Mouse (Mus musculus) limb, embryonic 11.5 days (tissue): ENCODE measurements around the gene Slc15a1. TPM values are rescaled to one million over a fixed set of nuclear protein-coding genes. Genes with fewer than 3 reads are reported as not detected.
A peak's percentile ranks its signal among the peaks of the same experiment; 100 is the strongest.

Experiments
- ATAC-seq: fragments of 200-750 bp; cut with Nextera tagmentation; 2 replicates; pipeline ENCODE4 v1.8.0; 2017; ENCODE audit warnings: low read depth; ENCODE audit not compliant: insufficient number of reproducible peaks, low FRiP score, low TSS enrichment
- DNase-seq: peaks from one replicate; pipeline ENCODE4 v3.0.0-alpha.2; 2015; ENCODE audit warnings: low spot score
- H3K27ac ChIP-seq: fragments of 300-500 bp; sonication (generic); replicated peaks from 2 replicates; pipeline ENCODE4 v1.5.1; 2014; ENCODE audit warnings: low read depth, mild to moderate bottlenecking, low read length
- H3K27me3 ChIP-seq: fragments of 300-500 bp; sonication (generic); 2 replicates; pipeline ENCODE4 v1.6.1; 2014; ENCODE audit warnings: mild to moderate bottlenecking, low read length, mixed read lengths; ENCODE audit not compliant: control insufficient read depth, insufficient read depth
- H3K36me3 ChIP-seq: fragments of 300-500 bp; sonication (generic); 2 replicates; pipeline ENCODE4 v1.6.1; 2014; ENCODE audit warnings: mild to moderate bottlenecking, low read length, moderate library complexity, mixed read lengths; ENCODE audit not compliant: control insufficient read depth, insufficient read depth
- H3K4me1 ChIP-seq: fragments of 300-500 bp; sonication (generic); 2 replicates; pipeline ENCODE4 v1.6.1; 2014; ENCODE audit warnings: low read length, mixed read lengths; ENCODE audit not compliant: control insufficient read depth, insufficient read depth
- H3K4me2 ChIP-seq: fragments of 300-500 bp; sonication (generic); 2 replicates; pipeline ENCODE4 v1.6.1; 2014; ENCODE audit warnings: low read depth, mild to moderate bottlenecking, moderate library complexity; ENCODE audit not compliant: severe bottlenecking
- H3K4me3 ChIP-seq: fragments of 300-500 bp; sonication (generic); 2 replicates; pipeline ENCODE4 v1.5.1; 2014; ENCODE audit warnings: low read depth, low read length
- H3K9ac ChIP-seq: fragments of 300-500 bp; sonication (generic); 2 replicates; pipeline ENCODE4 v1.6.1; 2014; ENCODE audit warnings: mild to moderate bottlenecking, low read length
- H3K9me3 ChIP-seq: fragments of 300-500 bp; sonication (generic); 2 replicates; pipeline ENCODE4 v1.6.1; 2016; ENCODE audit warnings: low read length; ENCODE audit not compliant: control insufficient read depth
- WGBS: fragments of 180-500 bp; shearing (Covaris S2); extraction: QIAGEN DNeasy Blood & Tissue Kit; methylation state at CpG from one replicate; pipeline ENCODE4 v1.1.7; 2014; 5-methylcytosine and 5-hydroxymethylcytosine counted together
- polyA plus RNA-seq: library from polyadenylated mRNA; unstranded; fragments of >200 nt; fragmentation: Nextera tagmentation; extraction: Ambion mirVana; gene quantifications from 2 replicates; pipeline ENCODE4 v1.2.1, GENCODE M21; 2014

Slc15a1 gene
- polyA plus RNA-seq, result not detected in 2 replicates

- WGBS, result 9% methylated on average over 33 of the region's 33 CpGs
- no peaks in the 10 kb centered on the region for H3K4me1 ChIP-seq
- H3K27ac ChIP-seq, result no peak within 1 kb of the TSS
- H3K36me3 ChIP-seq, result no peaks in the 10 kb centered on the region
- peaks cover 34% of the 10 kb centered on the region for H3K27me3 ChIP-seq
- no peak within 1 kb of the TSS for H3K9ac ChIP-seq
- H3K9me3 ChIP-seq, result no peaks in the 10 kb centered on the region
- DNase-seq (no peak), ATAC-seq (no peak)
- H3K4me2 ChIP-seq, result 0 out of 2 replicates have a peak within 1 kb of the TSS, but pooled peaks have one; percentile 4
- no peak within 1 kb of the TSS for H3K4me3 ChIP-seq
Measured at GRCm38 (mm10) chr14:121504781-121505484, at the start of gene Slc15a1. Gene Slc15a1, minus strand, starts transcription at chr14:121505252.

DNA sequence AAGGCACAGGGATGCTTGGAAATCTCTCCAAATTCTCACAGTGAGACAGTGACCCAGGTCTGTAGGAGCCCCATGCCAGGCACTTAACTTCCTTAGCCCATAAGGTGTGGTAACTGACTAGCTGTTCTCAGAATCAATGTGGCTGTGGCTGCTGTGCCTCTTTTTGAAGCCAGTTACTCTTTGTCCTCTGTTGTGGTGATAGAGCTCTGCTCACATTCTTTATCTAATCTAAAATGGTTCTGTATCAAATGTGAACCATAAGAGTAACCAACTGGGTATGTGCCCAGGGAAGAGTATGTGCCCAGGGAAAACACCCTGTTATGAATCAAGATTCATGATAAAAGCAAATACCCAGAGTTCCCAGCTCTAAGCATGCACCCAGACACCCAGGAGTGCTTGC lies 48.7 kb upstream of the Slc15a1 start:
- Histone ChIP-seq H3K36me3 (no peaks in the 10 kb centered on the region), H3K4me3 (no peak overlapping the region), H3K4me2 (no peak overlapping the region), H3K27me3 (no peaks in the 10 kb centered on the region), H3K9me3 (no peaks in the 10 kb centered on the region), H3K4me1 (peaks cover 11% of the 10 kb centered on the region; the same call in 1 of the 2 replicates), H3K9ac (no peak overlapping the region), H3K27ac (no peak overlapping the region)
- no peak for ATAC-seq
- DNase-seq, result no peak

DNA sequence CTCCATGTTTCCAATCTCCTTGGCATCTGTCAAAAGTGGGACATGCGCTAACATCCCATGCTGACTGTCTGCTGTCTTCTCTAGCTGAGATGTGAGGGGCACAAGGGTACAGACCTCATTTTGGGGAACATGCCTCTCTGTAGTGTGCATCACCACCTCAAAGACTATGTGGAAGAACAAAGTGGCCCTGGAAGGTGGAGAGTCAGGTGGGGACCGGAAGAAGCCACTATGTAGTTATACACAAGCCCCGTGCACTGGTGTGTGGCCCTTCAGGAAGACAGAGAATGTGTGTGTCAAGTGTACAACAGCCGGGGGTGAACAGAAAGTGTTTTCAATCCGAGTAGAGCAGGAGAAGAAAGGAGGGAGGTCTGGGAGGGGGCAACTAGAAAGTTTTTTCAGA lies 47.5 kb upstream of the Slc15a1 start:
- Histone ChIP-seq H3K9me3 (no peaks in the 10 kb centered on the region), H3K36me3 (no peaks in the 10 kb centered on the region), H3K4me1 (peaks cover 8% of the 10 kb centered on the region; the same call in 1 of the 2 replicates), H3K9ac (no peak overlapping the region), H3K27ac (no peak overlapping the region), H3K27me3 (no peaks in the 10 kb centered on the region), H3K4me3 (no peak overlapping the region), H3K4me2 (no peak overlapping the region)
- 72% methylated on average over 5 of the region's 5 CpGs for WGBS
- no peak for ATAC-seq
- no peak for DNase-seq

DNA sequence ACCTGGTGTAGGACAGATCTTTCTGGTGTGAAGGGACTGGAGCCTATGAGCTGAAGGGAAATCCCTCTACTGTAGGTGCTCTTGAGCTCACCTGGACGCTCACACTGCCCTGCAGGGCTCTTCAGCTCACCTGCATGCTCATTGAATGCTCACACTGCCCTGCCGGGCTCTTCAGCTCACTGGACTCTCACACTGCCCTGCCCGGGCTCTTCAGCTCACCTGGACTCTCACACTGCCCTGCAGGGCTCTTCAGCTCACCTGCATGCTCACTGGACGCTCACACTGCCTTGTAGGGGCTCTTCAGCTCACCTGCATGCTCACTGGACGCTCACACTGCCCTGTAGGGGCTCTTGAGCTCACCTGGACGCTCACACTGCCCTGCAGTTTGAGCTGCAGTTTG lies 44.8 kb upstream of the Slc15a1 start:
- Histone ChIP-seq H3K27ac (no peak overlapping the region), H3K4me2 (no peak overlapping the region), H3K4me1 (no peaks in the 10 kb centered on the region), H3K36me3 (no peaks in the 10 kb centered on the region), H3K4me3 (no peak overlapping the region), H3K27me3 (no peaks in the 10 kb centered on the region), H3K9me3 (no peaks in the 10 kb centered on the region), H3K9ac (no peak overlapping the region)
- ATAC-seq (no peak), DNase-seq (no peak)
- 79% methylated on average over 6 of the region's 6 CpGs for WGBS

DNA sequence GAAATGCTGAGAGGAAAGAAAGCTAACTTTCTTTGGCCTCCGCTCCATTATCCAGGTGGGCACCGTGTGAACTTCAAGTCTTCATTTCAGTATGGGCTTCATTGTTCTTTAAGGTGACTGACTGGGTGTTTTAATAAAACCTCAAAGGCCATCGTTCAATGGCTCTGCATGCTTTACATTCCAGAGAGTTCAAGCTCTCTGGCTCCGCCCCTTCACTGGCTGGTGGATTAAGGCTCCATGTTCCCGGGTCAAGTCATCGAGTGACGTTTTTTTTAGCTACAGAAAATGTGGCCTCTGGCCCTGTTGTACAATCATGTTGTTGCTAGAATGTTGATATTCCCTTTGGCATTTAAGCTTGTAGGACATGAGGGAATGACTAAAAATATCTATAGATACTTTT lies 42.7 kb upstream of the Slc15a1 start:
- no peaks in the 10 kb centered on the region for H3K9me3 ChIP-seq
- ATAC-seq (no peak), DNase-seq (no peak)
- no peak overlapping the region for H3K4me3 ChIP-seq
- no peak overlapping the region for H3K9ac ChIP-seq
- 58% methylated on average over 7 of the region's 7 CpGs for WGBS
- H3K27ac ChIP-seq, result no peak overlapping the region
- H3K27me3 ChIP-seq, result no peaks in the 10 kb centered on the region
- H3K4me1 ChIP-seq, result no peaks in the 10 kb centered on the region
- no peak overlapping the region for H3K4me2 ChIP-seq
- no peaks in the 10 kb centered on the region for H3K36me3 ChIP-seq

GRCm38 (mm10) chr14:121546621-121547020 lies 41.6 kb upstream of the Slc15a1 start:
- H3K4me1 ChIP-seq, result no peaks in the 10 kb centered on the region
- H3K4me3 ChIP-seq, result no peak overlapping the region
- no peaks in the 10 kb centered on the region for H3K9me3 ChIP-seq
- no peaks in the 10 kb centered on the region for H3K36me3 ChIP-seq
- H3K4me2 ChIP-seq, result no peak overlapping the region
- 94% methylated on average over 5 of the region's 5 CpGs for WGBS
- DNase-seq, result no peak
- no peak overlapping the region for H3K9ac ChIP-seq
- no peaks in the 10 kb centered on the region for H3K27me3 ChIP-seq
- no peak overlapping the region for H3K27ac ChIP-seq
- ATAC-seq, result no peak

DNA sequence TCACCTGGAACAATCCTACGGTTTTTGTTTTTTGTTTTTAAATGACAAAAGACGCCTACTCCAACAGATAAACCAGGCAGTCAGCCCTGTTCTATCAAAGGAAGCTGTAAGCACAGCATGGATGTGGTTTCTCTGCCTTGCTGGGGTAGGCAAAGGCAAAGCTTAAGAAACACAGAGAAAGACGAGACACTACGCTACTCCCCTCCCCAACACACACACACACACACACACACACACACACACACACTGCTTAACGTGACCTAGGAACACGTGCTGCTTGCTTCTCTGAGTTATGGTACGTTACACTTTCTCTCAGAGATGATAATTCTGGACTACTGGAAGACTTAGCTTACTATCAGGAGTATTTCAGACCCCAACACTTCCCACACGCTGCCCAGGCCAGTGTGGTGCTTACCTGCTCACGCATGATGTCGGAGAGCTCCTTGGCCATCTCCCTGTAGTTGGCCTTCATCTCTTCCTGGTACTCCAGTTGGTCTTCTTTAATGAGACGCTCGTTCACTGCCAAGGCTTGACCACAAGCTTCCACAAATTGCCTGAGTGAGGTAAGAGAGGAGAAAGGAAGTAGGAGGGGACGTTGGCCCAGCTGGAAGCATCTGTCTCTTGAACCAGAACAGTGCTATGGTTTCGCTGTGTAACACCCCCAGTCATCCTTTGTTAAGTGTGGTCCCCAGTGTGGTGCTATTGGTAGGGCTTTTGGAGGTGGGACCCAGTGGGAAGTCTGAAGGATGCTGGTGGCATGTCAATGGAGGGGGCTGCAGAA lies 40.7 kb upstream of the Slc15a1 start:
- DNase-seq, result no peak
- Histone ChIP-seq H3K9ac (no peak overlapping the region), H3K36me3 (no peaks in the 10 kb centered on the region), H3K4me1 (no peaks in the 10 kb centered on the region), H3K4me3 (no peak overlapping the region), H3K9me3 (no peaks in the 10 kb centered on the region), H3K27me3 (no peaks in the 10 kb centered on the region), H3K4me2 (no peak overlapping the region), H3K27ac (no peak overlapping the region)
- no peak for ATAC-seq
- 83% methylated on average over 14 of the region's 14 CpGs for WGBS

DNA sequence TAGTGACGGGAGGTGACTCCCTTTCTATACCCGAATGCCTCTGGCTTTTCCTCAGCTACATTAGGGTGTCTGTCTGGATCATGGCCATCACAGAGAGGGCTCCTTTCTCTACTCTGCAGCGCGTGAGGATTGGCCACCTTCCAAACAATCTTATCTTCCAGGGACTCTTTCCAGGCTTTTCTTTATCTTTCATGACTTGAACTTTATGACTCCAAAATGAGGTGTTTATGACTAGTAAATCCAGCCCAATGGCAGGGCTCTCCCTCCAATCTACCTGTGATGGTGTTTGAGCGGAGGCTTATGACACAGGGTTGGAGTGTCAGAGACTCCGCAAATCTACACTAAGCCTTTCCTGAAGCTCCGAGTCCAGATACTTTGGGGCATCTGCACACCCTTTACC lies 36.2 kb upstream of the Slc15a1 start:
- no peak overlapping the region for H3K9ac ChIP-seq
- H3K4me1 ChIP-seq, result no peaks in the 10 kb centered on the region
- DNase-seq (no peak), ATAC-seq (no peak)
- WGBS, result 74% methylated on average over 7 of the region's 7 CpGs
- H3K27ac ChIP-seq, result no peak overlapping the region
- H3K4me3 ChIP-seq, result no peak overlapping the region
- no peaks in the 10 kb centered on the region for H3K36me3 ChIP-seq
- no peak overlapping the region for H3K4me2 ChIP-seq
- H3K9me3 ChIP-seq, result no peaks in the 10 kb centered on the region
- no peaks in the 10 kb centered on the region for H3K27me3 ChIP-seq
